Mouse (Mus musculus) embryonic facial prominence, embryonic 15.5 days (tissue): ENCODE results near the gene Ahcyl2. TPM values are rescaled to one million over a fixed set of nuclear protein-coding genes. Genes with fewer than 3 reads are reported as not detected.
A peak's percentile ranks its signal among the peaks of the same experiment; 100 is the strongest.

Experiments used
- ATAC-seq: fragments of 200-750 bp; cut with Nextera tagmentation; 2 replicates; pipeline ENCODE4 v1.8.0; 2017; ENCODE audit warnings: low read depth, moderate TSS enrichment; ENCODE audit not compliant: insufficient number of reproducible peaks, low FRiP score, low TSS enrichment
- H3K27ac ChIP-seq: fragments of 300-500 bp; sonication (generic); replicated peaks from 2 replicates; pipeline ENCODE4 v1.5.1; 2015; ENCODE audit warnings: mild to moderate bottlenecking, inconsistent platforms
- H3K27me3 ChIP-seq: fragments of 300-500 bp; sonication (generic); 2 replicates; pipeline ENCODE4 v1.6.1; 2015; ENCODE audit warnings: inconsistent platforms
- H3K36me3 ChIP-seq: fragments of 300-500 bp; sonication (generic); 2 replicates; pipeline ENCODE4 v1.6.1; 2015; ENCODE audit warnings: mild to moderate bottlenecking, inconsistent platforms
- H3K4me1 ChIP-seq: fragments of 300-500 bp; sonication (generic); 2 replicates; pipeline ENCODE4 v1.6.1; 2015; ENCODE audit warnings: inconsistent platforms
- H3K4me2 ChIP-seq: fragments of 300-500 bp; sonication (generic); replicated peaks from 2 replicates; pipeline ENCODE4 v1.6.1; 2015; ENCODE audit warnings: mild to moderate bottlenecking, inconsistent platforms
- H3K4me3 ChIP-seq: fragments of 300-500 bp; sonication (generic); replicated peaks from 2 replicates; pipeline ENCODE4 v1.5.1; 2015; ENCODE audit warnings: mild to moderate bottlenecking, inconsistent platforms
- H3K9ac ChIP-seq: fragments of 300-500 bp; sonication (generic); 2 replicates; pipeline ENCODE4 v1.6.1; 2015; ENCODE audit warnings: inconsistent platforms
- H3K9me3 ChIP-seq: fragments of 300-500 bp; sonication (generic); replicated peaks from 2 replicates; pipeline ENCODE4 v1.6.1; 2016; ENCODE audit warnings: inconsistent platforms
- WGBS: fragments of 180-500 bp; shearing (Covaris S2); methylation state at CpG from one replicate; pipeline ENCODE4 v1.1.7; 2015; 5-methylcytosine and 5-hydroxymethylcytosine counted together
- polyA plus RNA-seq: library from polyadenylated mRNA; unstranded; fragments of >200 nt; fragmentation: Nextera tagmentation; extraction: Ambion mirVana; gene quantifications from 2 replicates; pipeline ENCODE4 v1.2.1, GENCODE M21; 2015

Ahcyl2 gene
- polyA plus RNA-seq, 1 experiment from 2014 or later: 14.2 TPM

DNA sequence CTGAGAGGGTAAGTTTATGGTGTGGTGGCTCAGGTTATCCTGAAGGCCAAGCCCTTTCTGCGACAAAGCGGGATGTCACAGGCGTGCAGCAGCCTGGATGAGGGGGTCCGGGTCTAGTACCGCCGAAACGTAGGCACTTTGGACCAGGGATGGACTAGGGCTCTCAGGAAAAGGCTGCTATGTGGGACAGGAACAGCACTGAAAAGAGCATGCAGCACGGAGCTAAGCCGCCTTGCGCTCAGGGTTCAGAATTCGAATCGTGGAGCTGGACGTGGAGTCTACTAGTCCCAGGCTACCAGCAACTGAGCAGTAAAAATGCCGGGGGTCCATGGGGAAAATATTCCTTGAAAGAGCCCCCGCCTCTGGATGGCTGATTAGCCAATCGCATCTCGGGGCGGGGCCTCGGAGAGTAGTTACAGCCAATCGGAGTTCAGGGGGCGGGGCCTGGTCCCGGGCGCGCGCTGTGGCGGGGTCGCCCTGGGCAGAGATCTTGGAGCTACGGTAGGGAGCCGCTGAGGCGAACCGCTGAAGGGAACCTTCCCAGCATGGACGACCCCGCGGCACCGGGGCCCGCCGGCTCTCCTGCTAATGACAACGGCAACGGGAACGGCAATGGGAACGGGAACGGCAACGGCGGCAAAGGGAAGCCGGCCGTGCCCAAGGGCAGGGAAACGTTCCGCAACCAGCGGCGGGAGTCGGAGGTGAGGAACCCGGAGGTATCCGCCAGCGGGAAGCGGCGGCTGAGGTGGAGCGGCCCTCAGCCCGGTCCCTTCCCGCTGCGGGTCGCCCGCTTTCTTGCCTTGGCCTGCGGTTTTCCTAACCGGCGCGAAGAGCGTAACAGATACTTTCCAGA, 148.9 kb downstream of the Ahcyl2 start, which contains the start of gene Strip2:
Gene Strip2, plus strand, starts transcription at position 483 of the 853 bp plus-strand sequence.
- Histone ChIP-seq H3K9me3 (no peaks in the 10 kb centered on the region), H3K4me2 (peak within 1 kb of the TSS; percentile 97), H3K4me3 (peak within 1 kb of the TSS; percentile 73), H3K9ac (peak within 1 kb of the TSS; percentile 48), H3K4me1 (peaks cover 14% of the 10 kb centered on the region), H3K27ac (no peak within 1 kb of the TSS), H3K36me3 (no peaks in the 10 kb centered on the region), H3K27me3 (peaks cover 6% of the 10 kb centered on the region; the same call in 1 of the 2 replicates)
- WGBS: under 1% methylated on average over 67 of the region's 67 CpGs
- peak; percentile 98 for ATAC-seq

DNA sequence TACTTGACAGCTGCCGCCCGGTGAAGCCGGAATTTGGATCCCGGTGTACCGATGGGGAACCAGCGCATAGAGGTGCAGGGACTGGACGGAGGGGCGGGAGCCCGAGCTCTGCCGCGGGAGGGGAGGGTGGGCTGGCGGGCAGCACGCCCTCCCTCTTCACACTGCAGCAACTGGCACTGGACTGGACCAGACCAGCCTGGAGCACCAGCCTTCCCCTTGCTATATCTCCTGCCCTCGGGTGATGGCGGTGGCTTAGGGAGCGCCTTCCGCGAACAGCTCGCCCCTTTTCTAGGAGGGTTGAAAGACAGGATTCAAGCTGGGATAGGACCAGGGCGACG, 149.5 kb downstream of the Ahcyl2 start:
- ATAC-seq: peak; percentile 70
- Histone ChIP-seq H3K36me3 (no peaks in the 10 kb centered on the region), H3K27ac (no peak overlapping the region), H3K4me1 (peaks cover 14% of the 10 kb centered on the region), H3K4me2 (peak overlapping the region; percentile 97), H3K4me3 (peak overlapping the region; percentile 73), H3K9me3 (no peaks in the 10 kb centered on the region), H3K9ac (peak overlapping the region; percentile 48), H3K27me3 (peaks cover 6% of the 10 kb centered on the region; the same call in 1 of the 2 replicates)
- WGBS: 1% methylated on average over 21 of the region's 21 CpGs

- Histone ChIP-seq H3K27me3 (peaks cover 6% of the 10 kb centered on the region; the same call in 1 of the 2 replicates), H3K27ac (no peak overlapping the region), H3K4me2 (peak overlapping the region; percentile 97; the same call in 1 of the 2 replicates), H3K9me3 (no peaks in the 10 kb centered on the region), H3K4me3 (peak overlapping the region; percentile 73), H3K36me3 (no peaks in the 10 kb centered on the region), H3K4me1 (peaks cover 14% of the 10 kb centered on the region), H3K9ac (no peak overlapping the region)
- ATAC-seq: no peak
- 20% methylated on average over 4 of the region's 4 CpGs for WGBS
Measured at GRCm38 (mm10) chr6:29917947-29918346, 150.1 kb downstream of the Ahcyl2 start.

DNA sequence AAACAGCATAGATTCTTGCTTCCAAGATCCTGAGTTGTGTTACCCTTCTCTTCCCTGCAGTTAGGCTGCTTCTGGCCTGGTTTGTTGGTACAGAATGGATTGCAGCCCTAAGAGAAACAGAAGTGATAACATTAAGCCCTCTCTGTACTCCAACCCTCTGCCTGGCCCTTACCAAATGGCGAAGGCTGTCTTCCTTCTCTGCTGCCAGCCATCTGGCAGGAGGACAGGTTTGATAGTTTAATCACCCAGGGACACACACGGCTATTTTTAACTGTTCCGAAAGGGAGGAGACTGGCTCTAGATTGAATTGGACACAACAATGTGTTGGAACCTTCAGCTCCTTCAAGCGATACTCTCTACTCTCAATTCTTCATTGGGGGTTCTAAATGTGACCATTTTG, 155.7 kb downstream of the Ahcyl2 start:
- H3K9me3 ChIP-seq: no peaks in the 10 kb centered on the region
- H3K9ac ChIP-seq: no peak overlapping the region
- WGBS: 79% methylated on average over 4 of the region's 4 CpGs
- no peak overlapping the region for H3K27ac ChIP-seq
- ATAC-seq: no peak
- H3K4me3 ChIP-seq: no peak overlapping the region
- H3K4me2 ChIP-seq: no peak overlapping the region
- H3K27me3 ChIP-seq: no peaks in the 10 kb centered on the region
- H3K36me3 ChIP-seq: no peaks in the 10 kb centered on the region
- H3K4me1 ChIP-seq: no peaks in the 10 kb centered on the region

DNA sequence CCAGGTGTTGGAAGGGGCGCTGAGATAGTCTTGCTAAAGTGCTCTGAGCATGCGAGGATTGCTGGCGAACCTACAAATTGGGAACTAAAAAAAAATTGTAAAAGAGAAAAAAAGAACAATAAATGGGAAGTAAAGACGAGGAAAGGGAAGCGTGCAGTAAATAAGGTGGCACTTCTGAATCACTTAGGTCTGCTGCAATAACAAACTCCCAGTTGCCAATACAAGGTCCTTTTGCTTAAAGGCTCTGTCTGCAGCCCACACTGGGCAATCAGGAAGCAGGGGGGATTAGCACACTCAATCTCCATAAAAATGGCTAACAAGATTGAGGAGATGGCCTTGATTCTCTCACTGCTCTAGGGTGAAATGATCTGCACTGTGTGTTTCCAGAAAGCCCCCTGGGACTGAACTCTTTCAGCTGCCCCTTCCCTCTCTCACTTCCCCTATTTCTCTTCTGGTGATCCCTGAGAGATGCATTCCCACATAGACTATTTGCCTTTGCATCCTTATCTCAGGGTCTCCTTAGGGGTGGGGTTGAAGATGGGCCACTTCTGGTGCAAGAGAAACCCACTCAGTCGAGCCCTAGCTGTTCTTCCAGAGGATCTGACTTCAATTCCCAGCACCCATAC, 157.9 kb downstream of the Ahcyl2 start:
- H3K27ac ChIP-seq: no peak overlapping the region
- no peaks in the 10 kb centered on the region for H3K27me3 ChIP-seq
- no peak overlapping the region for H3K9ac ChIP-seq
- no peaks in the 10 kb centered on the region for H3K9me3 ChIP-seq
- no peak for ATAC-seq
- no peaks in the 10 kb centered on the region for H3K36me3 ChIP-seq
- WGBS: 71% methylated on average over 6 of the region's 6 CpGs
- no peak overlapping the region for H3K4me3 ChIP-seq
- no peak overlapping the region for H3K4me2 ChIP-seq
- H3K4me1 ChIP-seq: no peaks in the 10 kb centered on the region

- H3K4me3 ChIP-seq: no peak overlapping the region
- no peak overlapping the region for H3K27ac ChIP-seq
- H3K9me3 ChIP-seq: no peaks in the 10 kb centered on the region
- no peaks in the 10 kb centered on the region for H3K36me3 ChIP-seq
- H3K9ac ChIP-seq: no peak overlapping the region
- no peaks in the 10 kb centered on the region for H3K4me1 ChIP-seq
- no peaks in the 10 kb centered on the region for H3K27me3 ChIP-seq
- H3K4me2 ChIP-seq: no peak overlapping the region
- ATAC-seq: no peak
Measured at GRCm38 (mm10) chr6:29930087-29930486, 162.3 kb downstream of the Ahcyl2 start.

DNA sequence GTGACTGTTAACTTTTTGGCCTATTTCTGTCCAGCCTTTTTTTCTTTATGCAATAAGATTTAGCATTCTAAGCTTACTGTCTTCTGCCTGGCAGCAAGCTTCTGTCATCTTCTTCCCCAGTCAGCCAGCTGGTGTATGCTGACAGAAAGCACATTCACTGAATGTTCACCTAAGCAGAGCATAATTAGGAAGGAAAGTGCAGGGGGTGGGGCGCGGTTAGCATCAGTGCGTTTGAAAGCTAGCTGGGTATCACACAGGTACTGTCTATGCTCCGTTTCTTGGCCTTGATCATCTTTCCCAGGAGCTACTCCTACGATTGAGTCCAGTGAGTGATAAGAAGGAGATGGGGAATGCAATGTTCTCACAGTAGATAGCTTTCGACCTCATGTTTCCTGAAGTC, 162.9 kb downstream of the Ahcyl2 start:
- Histone ChIP-seq H3K4me2 (no peak overlapping the region), H3K9ac (no peak overlapping the region), H3K36me3 (no peaks in the 10 kb centered on the region), H3K27me3 (no peaks in the 10 kb centered on the region), H3K27ac (no peak overlapping the region), H3K4me1 (no peaks in the 10 kb centered on the region), H3K4me3 (no peak overlapping the region), H3K9me3 (no peaks in the 10 kb centered on the region)
- no peak for ATAC-seq
- WGBS: 77% methylated on average over 6 of the region's 6 CpGs

GRCm38 (mm10) chr6:29931181-29931580, 163.4 kb downstream of the Ahcyl2 start:
- H3K9me3 ChIP-seq: no peaks in the 10 kb centered on the region
- ATAC-seq: no peak
- no peak overlapping the region for H3K27ac ChIP-seq
- H3K4me2 ChIP-seq: no peak overlapping the region
- H3K4me1 ChIP-seq: no peaks in the 10 kb centered on the region
- H3K27me3 ChIP-seq: no peaks in the 10 kb centered on the region
- WGBS: 85% methylated on average over 4 of the region's 4 CpGs
- H3K36me3 ChIP-seq: no peaks in the 10 kb centered on the region
- H3K9ac ChIP-seq: no peak overlapping the region
- no peak overlapping the region for H3K4me3 ChIP-seq

DNA sequence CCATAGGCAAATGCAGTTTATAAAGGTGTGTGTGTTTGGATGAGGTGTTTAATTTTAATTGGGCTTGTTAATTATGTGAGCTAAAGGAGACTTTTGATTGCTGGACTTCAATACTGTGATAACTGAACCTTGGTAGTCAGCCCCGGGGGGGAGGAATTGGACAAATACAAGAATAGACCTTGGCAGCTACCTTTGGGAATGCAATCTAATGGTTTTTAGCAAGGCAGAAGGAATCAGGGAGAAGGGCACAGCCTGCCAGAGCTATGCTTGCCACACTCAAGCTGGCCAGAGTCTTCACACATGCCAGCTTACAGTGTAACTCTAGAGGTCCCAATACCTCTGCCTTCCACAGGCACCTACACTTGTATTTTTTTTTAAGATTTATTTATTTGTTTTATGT, 167.9 kb downstream of the Ahcyl2 start:
- H3K9me3 ChIP-seq: no peaks in the 10 kb centered on the region
- 96% methylated on average over 1 of the region's 1 CpGs for WGBS
- no peak overlapping the region for H3K4me2 ChIP-seq
- H3K9ac ChIP-seq: no peak overlapping the region
- no peak overlapping the region for H3K4me3 ChIP-seq
- no peaks in the 10 kb centered on the region for H3K27me3 ChIP-seq
- no peak for ATAC-seq
- no peaks in the 10 kb centered on the region for H3K4me1 ChIP-seq
- no peaks in the 10 kb centered on the region for H3K36me3 ChIP-seq
- H3K27ac ChIP-seq: no peak overlapping the region

GRCm38 (mm10) chr6:29940428-29940827, 172.6 kb downstream of the Ahcyl2 start:
- Histone ChIP-seq H3K4me1 (no peaks in the 10 kb centered on the region), H3K9me3 (no peaks in the 10 kb centered on the region), H3K9ac (no peak overlapping the region), H3K27ac (peak overlapping the region; percentile 5; the same call in 1 of the 2 replicates), H3K36me3 (no peaks in the 10 kb centered on the region), H3K27me3 (no peaks in the 10 kb centered on the region), H3K4me2 (no peak overlapping the region), H3K4me3 (no peak overlapping the region)
- no peak for ATAC-seq
- 58% methylated on average over 4 of the region's 4 CpGs for WGBS

- no peaks in the 10 kb centered on the region for H3K9me3 ChIP-seq
- H3K9ac ChIP-seq: no peak overlapping the region
- no peaks in the 10 kb centered on the region for H3K4me1 ChIP-seq
- H3K4me2 ChIP-seq: no peak overlapping the region
- H3K27me3 ChIP-seq: no peaks in the 10 kb centered on the region
- 80% methylated on average over 2 of the region's 2 CpGs for WGBS
- H3K27ac ChIP-seq: 0 out of 2 replicates have a peak overlapping the region, but pooled peaks have one; percentile 5
- no peak for ATAC-seq
- no peak overlapping the region for H3K4me3 ChIP-seq
- no peaks in the 10 kb centered on the region for H3K36me3 ChIP-seq
Measured at GRCm38 (mm10) chr6:29941036-29941435, 173.2 kb downstream of the Ahcyl2 start.
